Mouse (Mus musculus) liver, postnatal 0 days (tissue): ENCODE results near the gene Acp1.

Experiments
- CTCF ChIP-seq: sonication (generic); IDR thresholded peaks from 2 replicates; pipeline ENCODE4 v1.5.1; 2016; ENCODE audit warnings: antibody characterized with exemption, low read depth
- EP300 ChIP-seq: IDR thresholded peaks from 2 replicates; pipeline ENCODE4 v1.6.1; 2016; ENCODE audit warnings: antibody characterized with exemption, low read depth, mild to moderate bottlenecking

DNA sequence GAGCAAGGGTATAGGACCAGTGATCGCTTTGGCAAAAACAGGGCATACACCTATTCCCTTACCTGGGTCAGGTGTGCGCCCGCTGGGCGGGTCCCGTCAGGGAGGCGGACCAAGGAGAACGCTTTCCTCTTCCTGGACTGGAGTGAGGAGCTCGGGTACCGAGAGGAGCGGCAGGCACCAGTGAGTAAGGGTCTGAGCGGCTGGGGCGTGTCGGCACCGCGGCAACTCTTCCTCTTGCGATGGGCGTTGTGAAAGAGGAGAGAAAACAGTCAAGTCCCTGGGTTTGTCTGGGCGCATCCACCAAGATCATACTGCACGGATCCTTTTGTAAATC is 626 bp upstream of the Acp1 start:
- TF ChIP-seq CTCF, result no peak
- no peak for TF ChIP-seq EP300
